Mouse (Mus musculus): ENCODE results near the gene Olfr237-ps1.
"Not testable (repeated sequence)": the region's sequence is repeated elsewhere in the genome, so short reads cannot be mapped to it uniquely, and the experiment has no call there.

The Olfr237-ps1 gene

DNA sequence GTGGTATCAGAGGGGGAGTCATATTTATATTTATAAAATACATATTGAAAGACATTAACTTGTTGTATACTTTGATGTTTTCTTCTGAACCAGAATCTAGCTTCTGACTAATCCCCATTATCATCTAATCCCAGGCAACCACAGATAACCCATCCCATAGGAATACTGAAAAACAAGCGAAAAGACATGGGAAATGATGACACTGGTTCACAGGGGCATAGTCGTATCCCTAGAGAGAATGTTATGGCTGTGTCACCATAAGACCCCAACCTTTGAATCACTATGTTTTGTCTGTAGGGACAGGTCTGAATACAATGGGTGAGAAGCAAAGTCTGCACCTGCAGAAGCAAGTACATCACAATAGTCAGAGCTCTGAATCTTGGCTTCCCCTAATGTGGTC is at the start of gene Olfr237-ps1:
TSS of gene Olfr237-ps1 (plus strand) at position 301 of the 400 bp plus-strand sequence.
- not testable (repeated sequence) for DNase-seq

DNA sequence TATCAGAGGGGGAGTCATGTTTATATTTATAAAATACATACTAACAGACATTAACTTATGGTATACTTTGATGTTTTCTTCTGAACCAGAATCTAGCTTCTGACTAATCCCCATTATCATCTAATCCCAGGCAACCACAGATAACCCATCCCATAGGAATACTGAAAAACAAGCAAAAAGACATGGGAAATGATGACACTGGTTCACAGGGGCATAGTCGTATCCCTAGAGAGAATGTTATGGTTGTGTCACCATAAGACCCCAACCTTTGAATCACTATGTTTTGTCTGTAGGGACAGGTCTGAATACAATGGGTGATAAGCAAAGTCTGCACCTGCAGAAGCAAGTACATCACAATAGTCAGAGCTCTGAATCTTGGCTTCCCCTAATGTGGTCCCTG is 40.3 kb upstream of the Olfr237-ps1 start, which contains the start of gene Olfr441:
TSS of gene Olfr441 (plus strand) at position 301 of the 400 bp plus-strand sequence.
- DNase-seq = not testable (repeated sequence)

DNA sequence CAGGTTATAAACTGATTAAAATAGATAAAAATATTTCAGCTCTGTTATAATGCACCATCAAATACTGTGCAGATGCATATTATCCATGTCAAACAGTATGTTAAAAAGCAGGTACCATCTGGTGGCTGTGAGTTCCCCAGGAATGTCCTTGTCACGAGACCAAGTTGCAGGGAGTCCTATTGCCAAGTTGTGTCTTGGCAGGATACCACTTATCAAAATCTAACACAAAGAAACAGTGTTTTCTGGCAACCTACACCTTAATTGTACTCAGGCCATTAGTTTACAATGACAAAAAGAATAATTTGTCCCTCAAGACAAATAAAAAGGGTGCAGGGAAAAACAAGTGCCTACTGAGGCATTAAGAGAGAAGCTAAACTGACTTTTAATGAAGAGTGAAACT is 13.1 kb downstream of the Olfr237-ps1 start:
- no peak for DNase-seq

DNA sequence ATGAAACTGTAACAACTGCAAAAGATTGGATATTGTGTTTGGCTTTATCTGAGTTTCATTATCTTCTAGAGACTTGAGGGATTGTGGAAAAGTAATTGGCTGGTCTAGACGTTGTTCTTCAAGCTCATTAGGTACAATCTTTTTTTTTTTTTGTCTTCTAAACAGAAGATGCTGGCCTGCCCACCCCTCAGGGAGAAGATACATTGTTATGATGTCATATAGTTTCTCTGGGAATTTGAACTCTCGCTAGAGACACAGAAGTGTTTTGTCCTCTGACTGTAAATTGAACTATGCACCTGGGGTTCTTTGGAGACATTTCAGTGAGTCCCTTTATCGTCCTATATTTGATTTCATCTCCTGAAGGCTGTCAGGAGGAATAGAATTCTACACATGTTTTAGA is 16.6 kb downstream of the Olfr237-ps1 start, which contains the start of gene Olfr437:
TSS of gene Olfr437 (plus strand) at position 301 of the 400 bp plus-strand sequence.
- no peak for DNase-seq

DNA sequence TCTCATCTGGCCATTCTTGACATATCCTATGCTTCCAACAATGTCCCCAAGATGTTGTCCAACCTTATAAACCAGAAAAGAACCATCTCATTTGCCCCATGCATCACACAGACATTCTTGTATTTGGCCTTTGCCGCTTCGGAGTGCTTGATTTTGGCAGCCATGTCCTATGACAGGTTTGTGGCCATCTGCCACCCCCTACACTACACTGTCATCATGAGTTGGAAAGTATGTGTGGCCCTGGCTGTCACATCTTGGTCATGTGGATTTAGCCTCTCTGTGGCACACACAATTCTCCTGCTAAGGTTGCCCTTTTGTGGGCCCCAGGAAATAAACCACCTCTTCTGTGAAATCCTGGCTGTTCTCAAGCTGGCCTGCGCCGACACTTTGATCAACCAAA is 20.9 kb downstream of the Olfr237-ps1 start:
- DNase-seq = no peak

DNA sequence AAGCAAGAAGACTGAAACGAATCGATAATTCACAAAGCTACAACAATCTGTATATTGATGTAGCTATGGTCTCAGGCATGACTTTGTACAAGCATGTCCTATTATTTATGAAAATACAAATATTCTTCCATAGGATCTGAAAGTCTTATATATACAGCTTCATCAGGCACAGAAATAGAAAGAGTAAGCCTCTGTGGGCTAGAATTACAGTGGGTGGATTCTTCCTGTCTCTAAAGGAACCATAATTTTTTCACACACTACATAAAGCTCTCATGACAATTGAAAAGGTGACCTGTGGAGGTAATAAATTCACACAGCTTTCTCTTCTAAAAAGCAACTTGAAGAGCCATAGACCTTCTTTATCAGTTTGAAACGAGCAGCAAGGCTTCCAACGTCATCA is 25.5 kb downstream of the Olfr237-ps1 start, which contains the start of gene Olfr13:
TSS of gene Olfr13 (plus strand) at position 301 of the 400 bp plus-strand sequence.
- no peak for DNase-seq

DNA sequence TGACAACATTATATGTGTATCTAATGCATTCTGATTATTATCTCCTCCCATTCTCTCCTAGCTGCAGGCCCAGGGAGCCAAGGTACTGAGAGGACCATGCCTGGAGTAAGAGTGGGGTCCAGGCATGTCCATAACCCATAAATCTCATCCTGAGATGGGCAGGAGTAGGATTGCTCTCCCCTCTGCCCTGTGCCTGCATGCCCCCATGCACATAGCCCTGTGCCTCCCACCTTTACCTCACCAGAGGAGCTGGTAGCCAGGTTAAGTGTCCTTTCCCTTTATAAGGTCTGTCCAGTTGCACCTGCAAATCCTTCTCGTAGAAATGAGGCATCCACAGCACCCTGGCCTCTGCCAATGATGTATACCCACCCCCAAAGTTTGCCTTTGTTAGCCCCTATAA is 31.8 kb downstream of the Olfr237-ps1 start:
- no peak for DNase-seq

DNA sequence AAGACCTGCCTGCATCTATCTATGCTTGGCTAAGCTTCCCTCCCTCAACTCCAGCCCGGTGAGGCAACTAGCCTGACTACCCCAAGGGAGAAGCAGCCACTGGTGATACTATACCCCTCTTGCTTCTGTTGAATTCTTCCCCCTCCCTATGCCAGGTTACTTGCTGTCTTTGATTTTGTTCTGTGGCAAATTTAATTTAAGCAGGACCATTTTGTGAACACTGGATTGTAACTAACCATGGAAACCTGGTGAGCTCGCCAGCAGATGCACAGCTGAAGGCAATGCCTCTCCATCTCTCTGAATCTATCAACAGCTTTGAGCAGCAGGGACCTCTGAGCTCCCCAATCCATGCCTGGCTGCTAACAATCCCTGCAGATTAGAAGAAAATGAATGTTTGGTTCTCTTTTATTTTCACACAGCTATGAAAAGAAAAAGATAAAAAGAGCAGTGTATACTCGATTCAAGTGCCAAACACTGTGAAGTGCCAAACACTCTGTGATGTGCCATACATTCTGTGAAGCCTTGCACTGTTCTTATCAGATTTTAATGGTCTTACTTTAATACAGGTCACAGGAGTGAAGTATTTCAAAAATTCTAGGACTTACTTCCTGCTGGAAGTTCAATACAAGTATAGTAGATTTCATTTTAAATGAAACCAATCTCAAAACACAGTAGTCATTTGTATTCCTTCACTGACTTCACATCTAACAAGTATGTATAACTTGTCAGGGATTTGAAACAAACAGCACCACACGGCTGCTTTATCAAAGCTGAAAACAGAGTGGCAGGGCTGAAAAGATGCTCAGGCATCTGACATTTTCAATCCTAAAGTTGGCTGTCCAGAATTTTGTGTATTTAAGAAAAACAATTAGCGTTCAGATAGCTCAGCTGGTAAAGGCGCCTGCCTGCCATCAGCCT is 32.5 kb downstream of the Olfr237-ps1 start:
- DNase-seq = no peak

DNA sequence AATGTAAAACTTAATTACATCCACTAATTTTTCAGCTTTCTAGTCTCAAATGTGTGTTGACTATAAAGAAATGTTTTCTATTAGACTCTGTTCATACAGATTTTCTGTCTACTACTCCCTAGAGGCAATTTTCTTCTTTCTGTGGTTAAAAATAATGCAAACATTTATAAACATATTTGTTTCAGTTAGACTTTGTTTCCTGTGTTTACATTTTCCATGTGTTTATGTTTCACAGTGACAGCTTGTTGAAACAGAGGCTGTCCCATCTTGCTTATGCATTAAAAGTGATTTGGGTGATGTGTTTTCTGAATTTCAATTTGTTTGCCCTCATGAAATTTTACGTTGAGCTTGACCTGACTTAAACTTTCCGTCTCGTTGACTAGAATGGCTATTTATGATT is 44.6 kb downstream of the Olfr237-ps1 start:
- no peak for DNase-seq

DNA sequence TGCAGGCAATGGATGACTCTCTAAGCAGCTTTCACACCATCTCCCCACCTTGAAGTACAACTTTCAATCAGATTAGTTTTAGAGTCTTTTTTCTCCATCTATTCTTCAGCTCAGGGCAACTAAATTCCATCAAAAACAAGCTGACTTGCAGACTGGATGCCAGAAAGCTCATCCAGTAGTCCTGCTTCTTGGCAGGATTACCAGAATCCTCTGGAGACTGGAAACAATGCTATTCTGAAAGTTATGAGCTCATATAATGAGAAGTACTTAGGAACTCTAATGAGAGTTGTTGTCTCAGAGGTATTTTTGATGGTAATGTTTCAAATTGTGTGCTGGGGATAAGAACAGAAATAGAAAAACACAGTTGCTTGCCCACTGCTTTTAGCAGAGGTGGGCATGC is 50.4 kb downstream of the Olfr237-ps1 start, which contains the start of gene Olfr435:
TSS of gene Olfr435 (plus strand) at position 366 of the 400 bp plus-strand sequence.
- DNase-seq = no peak

DNA sequence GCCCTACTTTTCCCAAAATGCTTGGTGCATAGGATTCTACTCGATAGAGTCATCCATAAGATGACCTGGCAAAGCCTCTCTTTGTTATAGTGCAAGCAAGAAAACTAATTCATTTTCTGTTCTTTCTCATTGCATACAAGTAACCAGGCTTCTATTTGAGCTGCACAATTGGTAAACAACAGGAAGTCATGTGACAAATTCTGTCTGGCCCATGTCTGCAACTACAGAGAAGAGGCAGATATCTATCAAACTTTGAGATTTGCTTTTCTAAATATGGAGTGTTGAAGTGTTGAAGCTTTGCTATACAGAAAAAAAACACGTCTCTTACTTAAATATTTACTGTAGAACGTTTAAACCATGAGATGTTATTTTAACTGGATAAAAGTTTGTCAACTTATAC is 51.7 kb downstream of the Olfr237-ps1 start:
- DNase-seq = no peak

DNA sequence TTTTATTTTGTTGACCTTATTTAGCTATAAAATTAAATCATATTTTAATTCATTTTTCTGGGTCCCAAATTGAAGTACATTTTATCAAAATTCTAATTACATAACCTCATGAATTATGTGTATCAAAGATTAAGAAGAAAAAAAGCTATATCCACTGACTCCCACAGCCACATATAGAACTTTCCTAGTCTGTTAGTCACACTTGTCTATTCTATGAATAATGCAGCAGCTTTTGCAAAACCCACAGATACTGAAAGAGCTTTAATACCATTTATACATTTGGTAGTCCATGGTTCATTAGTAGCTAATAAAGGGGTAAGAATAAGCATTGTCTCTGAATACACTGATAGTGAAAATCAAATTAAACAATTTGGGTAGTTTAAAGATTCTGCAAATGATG is 56.4 kb downstream of the Olfr237-ps1 start:
- no peak for DNase-seq

DNA sequence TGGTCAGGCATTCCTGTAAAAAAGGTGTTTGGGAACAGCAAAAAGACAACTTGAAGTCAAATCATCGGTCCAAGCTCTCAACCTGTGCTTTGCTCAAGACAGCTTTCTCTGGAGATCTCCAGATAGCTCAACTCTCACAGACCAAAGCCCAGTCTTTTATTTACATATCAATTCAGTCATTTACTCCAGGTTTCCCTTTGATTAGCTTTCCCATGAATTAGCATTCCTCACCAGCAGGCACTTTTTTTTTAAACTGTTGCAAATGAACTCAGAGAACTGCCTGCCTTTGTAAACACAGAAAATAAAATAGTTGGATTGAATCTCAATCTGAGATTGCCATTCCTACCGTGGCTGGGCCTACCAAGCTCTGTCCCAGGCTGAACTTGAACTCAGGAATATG is 59.0 kb downstream of the Olfr237-ps1 start:
- DNase-seq = no peak

Data from lung, postnatal 4 days (tissue).